Mouse (Mus musculus) limb, embryonic 10.5 days (tissue): ENCODE measurements around the gene Tspoap1. TPM values are rescaled to one million over a fixed set of nuclear protein-coding genes. Genes with fewer than 3 reads are reported as not detected.

ENCODE experiments used
- DNase-seq: peaks from one replicate; pipeline ENCODE4 v3.0.0-alpha.2; 2017; ENCODE audit warnings: low spot score
- H3K27ac ChIP-seq: fragments of 300-500 bp; sonication (generic); 2 replicates; pipeline ENCODE4 v1.5.1; 2016; ENCODE audit warnings: mild to moderate bottlenecking
- H3K27me3 ChIP-seq: fragments of 300-500 bp; sonication (generic); 2 replicates; pipeline ENCODE4 v1.6.1; 2016; ENCODE audit warnings: low read depth, mild to moderate bottlenecking; ENCODE audit not compliant: poor library complexity, severe bottlenecking
- H3K36me3 ChIP-seq: fragments of 300-500 bp; sonication (generic); 2 replicates; pipeline ENCODE4 v1.6.1; 2016; ENCODE audit warnings: mild to moderate bottlenecking, moderate library complexity
- H3K4me1 ChIP-seq: fragments of 300-500 bp; sonication (generic); 2 replicates; pipeline ENCODE4 v1.6.1; 2016
- H3K4me3 ChIP-seq: fragments of 300-500 bp; sonication (generic); 2 replicates; pipeline ENCODE4 v1.5.1; 2016; ENCODE audit warnings: mild to moderate bottlenecking, moderate library complexity
- H3K9me3 ChIP-seq: fragments of 300-500 bp; sonication (generic); replicated peaks from 2 replicates; pipeline ENCODE4 v1.6.1; 2016; ENCODE audit warnings: mild to moderate bottlenecking
- WGBS: fragments of 180-500 bp; shearing (Covaris S2); methylation state at CpG from one replicate; pipeline ENCODE4 v1.1.7; 2016; 5-methylcytosine and 5-hydroxymethylcytosine counted together
- polyA plus RNA-seq: library from polyadenylated mRNA; unstranded; fragments of >200 nt; fragmentation: Nextera tagmentation; extraction: Ambion mirVana; gene quantifications from 2 replicates; pipeline ENCODE4 v1.2.1, GENCODE M21; 2016

The Tspoap1 gene
- polyA plus RNA-seq, 1 experiment from 2014 or later: 2.9 TPM

DNA sequence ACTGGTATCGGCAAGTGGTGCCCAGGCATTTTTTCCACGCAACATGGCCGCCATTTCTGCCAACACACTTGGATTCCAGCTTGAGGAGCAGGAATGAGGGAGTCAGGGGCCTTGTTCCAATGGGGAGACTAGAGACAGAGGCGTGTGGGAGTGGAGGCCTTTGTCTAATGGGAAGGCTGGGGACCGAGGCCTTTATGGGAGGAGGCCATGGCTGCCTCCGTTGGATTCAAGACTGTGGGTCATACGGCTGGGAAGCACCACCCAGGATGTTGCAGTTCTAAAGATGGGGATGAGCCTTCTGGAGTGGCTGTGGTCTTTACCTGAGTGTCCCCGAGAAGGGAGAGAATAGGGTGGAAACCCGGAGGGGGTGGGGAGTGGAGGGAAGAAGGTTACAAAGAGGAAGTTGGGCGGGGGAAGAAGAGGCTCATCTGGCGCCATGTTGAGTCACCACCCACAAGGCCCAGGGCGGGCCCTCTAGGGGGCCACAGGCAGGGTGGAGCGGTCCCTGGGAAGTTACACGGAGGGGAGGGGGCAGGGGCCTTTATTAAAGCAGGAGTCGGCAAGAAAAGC lies 4.0 kb upstream of the Tspoap1 start:
- Histone ChIP-seq H3K9me3 (no peaks in the 10 kb centered on the region), H3K4me1 (peaks cover 17% of the 10 kb centered on the region), H3K36me3 (no peaks in the 10 kb centered on the region), H3K27me3 (peaks cover 32% of the 10 kb centered on the region), H3K27ac (no peak overlapping the region), H3K4me3 (peak overlapping the region; percentile 13)
- WGBS: 91% methylated on average over 15 of the region's 15 CpGs
- DNase-seq: no peak

DNA sequence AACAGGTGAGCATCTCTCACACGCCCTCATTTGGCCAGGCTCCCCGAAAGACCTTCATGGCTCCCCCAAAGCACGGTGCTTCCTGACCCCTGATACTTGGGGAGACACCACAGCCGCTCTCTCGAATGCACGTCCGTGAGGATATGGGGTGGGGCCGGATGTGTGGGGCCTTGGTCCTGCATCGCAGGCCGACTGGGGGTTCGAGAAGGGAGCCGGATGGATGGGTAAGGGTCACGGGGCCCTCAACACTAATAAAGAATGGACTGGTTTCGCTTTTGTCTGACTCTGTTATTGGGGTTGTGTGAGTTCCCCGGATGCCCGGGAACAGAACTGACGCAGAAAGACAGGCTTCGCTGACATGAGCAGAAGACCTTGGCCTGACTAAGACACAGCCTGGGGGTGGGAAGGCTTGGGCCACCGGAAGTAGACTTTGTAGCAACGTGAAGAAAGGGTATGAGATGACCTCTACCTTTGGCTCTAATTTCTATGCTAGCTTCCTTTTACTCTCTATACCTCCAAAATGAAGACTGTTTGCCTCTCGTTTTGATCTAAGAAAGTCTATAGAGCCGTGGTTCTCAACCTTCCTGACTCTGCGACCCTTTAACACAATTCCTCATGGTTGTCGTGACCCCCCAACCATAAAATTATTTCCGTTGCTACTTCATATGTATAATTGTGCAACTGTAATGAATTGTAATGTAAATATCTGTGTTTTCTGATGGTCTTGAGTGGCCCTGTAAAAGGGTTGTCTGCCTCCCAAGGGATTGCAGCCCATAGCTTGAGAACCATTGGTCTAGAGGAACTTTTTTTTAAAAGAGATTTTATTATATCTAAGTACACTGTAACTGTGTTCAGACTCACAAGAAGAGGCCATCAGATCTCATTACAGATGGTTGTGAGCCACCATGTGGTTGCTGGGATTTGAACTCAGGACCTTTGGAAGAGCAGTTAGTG lies 3.1 kb upstream of the Tspoap1 start:
- DNase-seq: no peak
- Histone ChIP-seq H3K27me3 (peaks cover 41% of the 10 kb centered on the region), H3K4me1 (peaks cover 17% of the 10 kb centered on the region), H3K27ac (no peak overlapping the region), H3K9me3 (no peaks in the 10 kb centered on the region), H3K36me3 (no peaks in the 10 kb centered on the region), H3K4me3 (peak overlapping the region; percentile 13)
- WGBS: 90% methylated on average over 25 of the region's 25 CpGs

DNA sequence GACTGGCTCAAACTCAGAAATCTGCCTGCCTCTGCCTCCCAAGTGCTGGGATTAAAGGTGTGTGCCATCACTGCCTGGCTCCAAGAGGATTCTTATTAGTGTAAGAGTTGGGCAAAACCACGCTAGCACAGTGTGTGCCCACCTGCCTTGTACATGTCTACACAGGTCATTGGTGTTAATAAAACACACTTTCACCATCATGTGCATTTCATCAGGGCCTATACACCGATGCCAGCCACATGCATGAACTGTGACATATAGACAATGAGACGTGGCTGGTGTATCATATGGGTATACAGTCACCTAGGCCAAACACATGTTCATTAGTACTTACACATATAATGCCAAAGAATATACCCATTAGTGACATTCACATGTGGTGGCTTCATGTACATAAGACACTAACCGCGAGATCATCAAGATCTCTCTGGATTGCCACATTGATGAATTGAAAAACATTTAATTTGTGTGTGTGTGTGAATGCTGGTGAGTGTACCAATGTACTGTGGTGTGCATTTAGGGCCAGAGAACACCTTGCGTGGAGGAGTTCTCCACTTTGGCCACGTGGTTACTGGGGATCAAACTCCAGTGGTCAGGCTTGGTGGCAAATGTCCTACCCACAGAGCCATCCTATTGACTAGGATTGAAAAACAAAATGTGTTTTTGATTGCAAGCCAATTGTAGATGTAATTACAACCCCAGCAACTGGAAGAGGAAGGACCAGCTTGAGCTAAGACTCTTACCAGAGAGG lies 2.0 kb upstream of the Tspoap1 start:
- Histone ChIP-seq H3K4me1 (peaks cover 23% of the 10 kb centered on the region), H3K9me3 (no peaks in the 10 kb centered on the region), H3K27me3 (peaks cover 52% of the 10 kb centered on the region), H3K36me3 (no peaks in the 10 kb centered on the region), H3K27ac (no peak overlapping the region), H3K4me3 (no peak overlapping the region)
- DNase-seq: no peak
- WGBS: 83% methylated on average over 7 of the region's 7 CpGs

DNA sequence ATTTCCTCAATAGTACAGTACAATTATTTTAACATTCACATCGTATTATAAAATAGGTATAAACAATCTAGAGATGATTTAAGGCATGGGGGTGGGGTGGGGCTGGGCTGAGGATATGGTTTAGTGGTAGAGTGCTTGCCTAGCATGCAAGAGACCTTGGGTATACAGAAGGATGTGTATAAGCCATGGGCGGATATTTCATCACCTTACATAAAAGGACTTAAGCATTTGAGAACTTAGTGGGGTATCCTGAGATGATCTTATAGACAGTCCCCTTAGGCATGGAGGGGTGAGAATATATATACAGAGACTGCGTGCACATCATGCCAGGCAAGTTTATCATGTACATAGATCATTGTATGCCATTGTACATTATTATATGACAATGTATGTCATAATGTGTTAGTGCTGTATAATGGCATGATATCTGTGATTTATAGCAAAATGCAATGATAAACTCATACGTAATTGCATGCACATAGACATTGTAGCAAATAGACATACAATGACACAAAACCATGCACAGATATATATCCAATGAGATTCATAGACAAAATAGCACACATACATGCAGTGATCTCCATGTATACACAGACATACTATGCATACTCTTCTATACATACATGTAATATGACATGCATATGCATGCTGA lies 1.3 kb upstream of the Tspoap1 start:
- no peak overlapping the region for H3K27ac ChIP-seq
- no peak for DNase-seq
- H3K36me3 ChIP-seq: no peaks in the 10 kb centered on the region
- H3K9me3 ChIP-seq: no peaks in the 10 kb centered on the region
- peaks cover 29% of the 10 kb centered on the region for H3K4me1 ChIP-seq
- peaks cover 59% of the 10 kb centered on the region for H3K27me3 ChIP-seq
- 70% methylated on average over 4 of the region's 4 CpGs for WGBS
- H3K4me3 ChIP-seq: no peak overlapping the region

DNA sequence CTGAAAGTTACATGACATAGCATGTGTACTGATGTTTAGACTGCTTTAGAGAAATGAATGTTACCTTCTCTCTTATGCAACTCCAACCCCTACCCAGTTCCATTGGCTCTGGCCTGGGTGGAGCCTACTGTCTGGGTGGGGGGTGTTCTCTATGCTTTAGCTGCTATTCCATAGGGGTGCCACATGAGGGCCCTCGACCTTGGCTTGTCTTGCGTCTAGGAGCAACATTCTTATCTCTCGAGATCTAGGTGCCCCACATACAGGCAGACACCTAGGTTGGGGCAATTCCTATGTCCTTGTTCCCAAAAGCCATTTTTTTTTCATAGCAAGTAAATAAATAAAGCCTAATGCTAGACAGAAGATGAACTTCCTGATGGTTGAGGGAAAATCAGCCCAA lies 734 bp upstream of the Tspoap1 start:
- Histone ChIP-seq H3K9me3 (no peaks in the 10 kb centered on the region), H3K36me3 (no peaks in the 10 kb centered on the region), H3K4me1 (peaks cover 29% of the 10 kb centered on the region), H3K27ac (no peak overlapping the region), H3K4me3 (no peak overlapping the region), H3K27me3 (peaks cover 65% of the 10 kb centered on the region)
- DNase-seq: no peak
- 9% methylated on average over 3 of the region's 3 CpGs for WGBS

DNA sequence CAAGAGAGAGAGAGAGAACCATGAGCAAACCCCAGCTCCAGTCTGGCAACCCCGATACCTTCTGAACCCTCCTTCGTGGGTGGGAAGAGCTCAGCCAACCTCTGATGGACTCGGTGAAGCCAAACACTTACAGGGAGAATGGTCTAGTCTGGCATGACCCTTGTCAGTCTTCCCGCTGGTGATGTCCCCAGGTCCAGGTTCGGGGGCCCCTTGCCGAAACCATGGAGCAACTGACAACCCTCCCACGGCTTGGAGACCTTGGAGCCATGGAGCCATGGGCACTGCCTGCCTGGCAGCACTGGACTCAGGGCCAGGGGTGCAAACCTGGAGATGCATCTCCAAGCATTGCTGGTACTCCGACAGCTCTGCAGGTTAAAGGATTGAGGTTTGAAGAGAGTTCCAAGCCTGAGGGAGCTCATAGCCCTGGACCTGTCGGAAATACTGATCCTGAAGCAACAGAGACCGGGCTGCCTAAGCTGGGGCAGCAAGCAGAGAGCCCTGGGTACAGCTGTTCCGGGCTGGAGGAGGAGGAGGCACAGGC lies 910 bp downstream of the Tspoap1 start:
- Histone ChIP-seq H3K36me3 (no peaks in the 10 kb centered on the region), H3K4me3 (no peak overlapping the region), H3K4me1 (peaks cover 30% of the 10 kb centered on the region), H3K27ac (no peak overlapping the region), H3K27me3 (peaks cover 81% of the 10 kb centered on the region), H3K9me3 (no peaks in the 10 kb centered on the region)
- WGBS: 71% methylated on average over 11 of the region's 11 CpGs
- DNase-seq: no peak

DNA sequence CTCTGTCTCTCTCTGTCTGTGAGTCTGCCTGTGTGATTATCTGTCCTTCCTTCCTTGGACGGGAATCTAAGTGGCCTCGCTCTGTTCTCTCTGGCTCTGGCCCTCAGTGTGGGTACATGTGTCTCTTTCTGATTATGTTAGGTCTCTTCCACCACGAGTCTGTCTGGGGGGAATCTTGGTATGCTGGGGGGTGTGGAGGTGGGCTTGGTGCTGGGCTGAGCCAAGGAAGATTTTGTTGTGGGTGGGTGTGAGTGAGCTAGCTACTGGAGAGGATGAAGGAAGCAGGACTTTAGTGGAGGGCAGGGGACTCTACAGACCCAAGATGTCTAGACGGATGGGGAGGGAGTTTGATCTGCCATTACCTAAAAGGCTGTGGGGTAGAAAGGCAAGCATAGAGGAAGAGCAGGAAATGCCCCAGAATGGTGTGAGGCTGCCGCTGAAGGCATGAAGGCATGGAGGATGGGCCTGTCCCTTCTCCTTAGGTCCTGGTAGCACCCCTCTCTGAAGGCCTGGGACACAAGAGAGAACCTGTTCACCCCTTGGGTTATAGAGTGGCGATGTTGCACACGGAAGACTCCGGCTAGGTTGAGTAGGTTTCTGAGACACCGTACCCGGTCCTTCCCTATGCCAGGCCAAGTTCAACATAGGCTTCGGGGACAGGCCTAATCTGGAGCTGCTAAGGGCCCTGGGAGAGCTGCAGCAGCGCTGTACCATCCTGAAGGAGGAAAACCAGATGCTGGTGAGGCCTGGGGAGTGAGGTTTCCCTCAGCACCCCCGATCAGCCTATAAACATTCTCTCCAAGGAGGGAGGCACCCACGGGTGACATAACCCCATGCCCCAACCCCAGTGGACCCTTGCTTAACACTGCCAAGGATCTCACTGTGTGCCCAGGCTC lies 1.7 kb downstream of the Tspoap1 start:
- no peak overlapping the region for H3K27ac ChIP-seq
- no peak for DNase-seq
- WGBS: 74% methylated on average over 14 of the region's 14 CpGs
- peaks cover 89% of the 10 kb centered on the region for H3K27me3 ChIP-seq
- peaks cover 30% of the 10 kb centered on the region for H3K4me1 ChIP-seq
- H3K9me3 ChIP-seq: no peaks in the 10 kb centered on the region
- H3K36me3 ChIP-seq: no peaks in the 10 kb centered on the region
- H3K4me3 ChIP-seq: no peak overlapping the region

DNA sequence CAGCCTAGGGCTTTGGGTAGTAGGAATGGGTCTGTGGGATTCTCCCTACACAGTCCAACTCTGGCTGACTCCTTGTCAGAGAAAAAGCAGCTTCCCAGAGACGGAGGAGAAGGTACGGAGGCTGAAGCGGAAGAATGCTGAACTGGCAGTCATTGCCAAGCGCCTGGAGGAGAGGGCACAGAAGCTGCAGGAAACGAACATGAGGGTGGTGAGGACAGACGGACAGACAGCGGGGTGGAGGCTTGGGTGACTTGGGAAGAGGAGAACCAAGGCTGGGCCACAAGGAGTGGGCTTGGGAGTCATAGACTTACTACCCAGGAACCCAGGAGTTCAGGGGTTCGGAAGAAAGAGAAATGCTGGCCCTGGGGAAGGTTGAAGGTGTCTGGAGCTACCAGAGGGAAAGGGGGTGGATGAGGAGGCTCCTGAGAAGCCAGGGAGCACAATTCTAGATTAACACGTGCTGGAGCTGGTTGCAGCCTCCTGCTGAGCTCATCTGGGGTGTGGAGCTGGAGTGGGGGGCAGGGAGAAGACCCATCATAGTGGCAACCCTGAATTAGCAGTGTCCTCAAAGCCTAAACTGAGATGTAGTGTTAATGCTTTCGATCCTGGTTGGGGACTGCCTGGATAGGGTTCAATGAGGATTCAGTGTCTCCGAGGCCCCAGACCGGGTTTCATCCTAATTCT lies 2.5 kb downstream of the Tspoap1 start:
- no peak overlapping the region for H3K27ac ChIP-seq
- no peaks in the 10 kb centered on the region for H3K9me3 ChIP-seq
- DNase-seq: no peak
- H3K4me3 ChIP-seq: peak overlapping the region; percentile 58; the same call in 1 of the 2 replicates
- H3K27me3 ChIP-seq: peaks cover 97% of the 10 kb centered on the region
- 39% methylated on average over 12 of the region's 12 CpGs for WGBS
- no peaks in the 10 kb centered on the region for H3K36me3 ChIP-seq
- H3K4me1 ChIP-seq: peaks cover 30% of the 10 kb centered on the region

DNA sequence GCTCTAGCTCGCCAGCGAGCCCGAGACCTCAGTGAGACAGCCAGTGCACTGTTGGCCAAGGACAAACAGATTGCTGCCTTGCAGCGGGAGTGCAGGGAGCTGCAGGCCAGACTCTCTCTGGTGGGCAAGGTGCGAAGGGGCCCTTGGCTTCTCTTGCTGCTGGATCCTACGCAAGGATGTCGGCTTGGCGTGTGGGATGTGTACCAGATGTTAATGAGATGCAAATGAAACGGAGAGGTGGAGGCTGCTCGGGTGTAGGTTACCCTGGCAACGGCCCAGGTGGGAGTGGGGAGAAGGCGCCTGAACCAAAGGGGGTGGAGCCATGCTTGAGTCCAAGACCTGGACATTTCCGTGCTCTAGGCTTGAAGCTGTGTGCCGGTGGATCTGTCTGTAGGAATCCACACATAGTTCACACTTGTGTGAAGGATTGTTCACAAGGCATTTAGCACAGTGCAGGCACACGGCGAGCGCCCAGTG lies 3.2 kb downstream of the Tspoap1 start:
- H3K4me3 ChIP-seq: peak overlapping the region; percentile 58
- peaks cover 30% of the 10 kb centered on the region for H3K4me1 ChIP-seq
- H3K36me3 ChIP-seq: no peaks in the 10 kb centered on the region
- WGBS: 1% methylated on average over 17 of the region's 17 CpGs
- DNase-seq: peak; percentile 64
- no peaks in the 10 kb centered on the region for H3K9me3 ChIP-seq
- peak overlapping the region; percentile 70; the same call in 1 of the 2 replicates for H3K27ac ChIP-seq
- H3K27me3 ChIP-seq: peaks cover 97% of the 10 kb centered on the region

DNA sequence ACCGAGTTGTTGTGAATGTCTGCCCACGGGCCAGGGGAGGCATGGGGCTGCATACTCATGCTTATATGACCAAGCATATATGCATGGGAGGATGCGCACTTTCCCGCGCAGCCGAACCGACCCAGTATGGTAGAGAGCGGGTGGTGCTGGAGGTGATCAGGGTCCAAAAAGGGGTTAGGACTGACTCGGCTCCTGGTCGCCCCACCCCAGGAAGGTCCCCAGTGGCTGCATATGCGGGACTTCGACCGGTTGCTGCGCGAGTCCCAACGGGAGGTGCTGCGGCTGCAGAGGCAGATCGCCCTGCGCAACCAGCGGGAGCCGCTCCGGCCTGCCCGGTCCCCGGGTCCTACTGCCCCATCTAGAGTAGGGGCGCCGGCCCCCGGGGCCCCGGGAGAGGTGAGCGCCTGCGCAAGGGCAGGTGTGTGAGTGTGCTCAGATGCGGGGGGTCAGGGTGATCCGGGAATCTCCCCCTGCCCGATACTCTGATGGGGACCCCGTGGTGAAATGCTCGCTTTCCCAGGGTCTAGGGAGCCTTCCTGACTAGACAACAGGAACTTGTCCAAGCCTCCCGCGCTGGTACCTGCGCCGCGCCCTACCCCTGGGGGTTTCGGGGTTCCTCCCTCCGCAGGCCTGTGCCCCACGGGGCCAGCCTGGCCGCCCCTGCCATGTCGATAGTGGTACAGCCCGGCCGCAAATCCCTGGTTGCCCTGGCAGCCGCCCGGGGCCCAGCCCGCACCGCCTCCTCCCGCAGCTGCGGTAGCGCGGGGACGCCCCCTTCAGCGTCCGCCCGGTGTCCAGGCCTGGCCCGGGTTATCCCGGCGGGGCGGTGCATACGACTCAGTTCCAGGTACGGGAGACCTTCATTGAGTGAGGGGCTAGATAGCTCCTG lies 3.9 kb downstream of the Tspoap1 start:
- H3K27ac ChIP-seq: peak overlapping the region; percentile 70

More for the DNA sequence above, 3.9 kb downstream of the Tspoap1 start:
- H3K9me3 ChIP-seq: no peaks in the 10 kb centered on the region
- DNase-seq: peak; percentile 60
- H3K27me3 ChIP-seq: peaks cover 93% of the 10 kb centered on the region
- H3K36me3 ChIP-seq: no peaks in the 10 kb centered on the region
- under 1% methylated on average over 65 of the region's 65 CpGs for WGBS
- peak overlapping the region; percentile 58 for H3K4me3 ChIP-seq
- peaks cover 30% of the 10 kb centered on the region for H3K4me1 ChIP-seq
